9 mouse cellular contexts compared by ENCODE assay signal in genomic region chr5:124046741-124047401, GRCm38 (mm10). TPM values are rescaled to one million over a fixed set of nuclear protein-coding genes. Genes with fewer than 3 reads are reported as not detected.
DNase-seq lines count a peak whose midpoint lies in the region; ATAC-seq lines count a peak whose summit lies in the region.
"Had no signal": no experiment of that assay in that cellular context is flagged by ENCODE, and none has a peak within 500 bp of the region (broad histone marks: within the 10 kb centered on the region; RNA-seq: fewer than 3 reads in every experiment).

No protein-coding gene starts in this region.

- no peak overlapping the region for H3K4me2 ChIP-seq in liver, embryonic 15.5 days
- H3K4me2 ChIP-seq: hindbrain, embryonic 12.5 days had no signal

- peak; percentile 71 to 81 for DNase-seq in lung, adult 18-20 months
- no peak for DNase-seq in lung, postnatal 14 days
- DNase-seq in embryonic facial prominence, embryonic 10.5 days (ENCODE audit: low spot score), result no peak
- DNase-seq in urinary bladder, postnatal 14 days (ENCODE audit: low spot score), result peak; percentile 88
- DNase-seq in layer of hippocampus, postnatal 36 days, result no peak
- no peak for DNase-seq in left cerebral cortex, postnatal 10 days (ENCODE audit: extremely low spot score in 1 of 2, low spot score in 2 of 2)

- H3K27me3 ChIP-seq in embryonic facial prominence, embryonic 10.5 days (replicated peaks; ENCODE audit: low read depth, poor library complexity, severe bottlenecking), result no peaks in the 10 kb centered on the region
- H3K27me3 ChIP-seq in liver, embryonic 15.5 days, result no peaks in the 10 kb centered on the region
- H3K27me3 ChIP-seq: hindbrain, embryonic 12.5 days had no signal

- H3K9ac ChIP-seq in liver, embryonic 15.5 days, result no peak overlapping the region
- H3K9ac ChIP-seq: hindbrain, embryonic 12.5 days had no signal

- H3K27ac ChIP-seq in embryonic facial prominence, embryonic 10.5 days (replicated peaks), result peak overlapping the region; percentile 57
- peak overlapping the region; percentile 5; the same call in 1 of the 2 replicates for H3K27ac ChIP-seq in liver, embryonic 15.5 days (replicated peaks)
- H3K27ac ChIP-seq: hindbrain, embryonic 12.5 days had no signal

- intact Hi-C loops in left cerebral cortex, postnatal 10 days (cut with DNase I), result no loop called here

- no peaks in the 10 kb centered on the region for H3K9me3 ChIP-seq in embryonic facial prominence, embryonic 10.5 days
- no peaks in the 10 kb centered on the region for H3K9me3 ChIP-seq in liver, embryonic 15.5 days (replicated peaks)
- H3K9me3 ChIP-seq: hindbrain, embryonic 12.5 days had no signal

- ATAC-seq in liver, embryonic 15.5 days (ENCODE audit: insufficient read depth), result no peak
- ATAC-seq: activated CD4-positive, CD25-positive, alpha-beta regulatory T cell, adult 4 months had no signal

- H3K36me3 ChIP-seq in embryonic facial prominence, embryonic 10.5 days (replicated peaks), result no peaks in the 10 kb centered on the region
- H3K36me3 ChIP-seq in liver, embryonic 15.5 days (replicated peaks), result no peaks in the 10 kb centered on the region
- H3K36me3 ChIP-seq: hindbrain, embryonic 12.5 days had no signal

- peaks cover 45% of the 10 kb centered on the region for H3K4me1 ChIP-seq in embryonic facial prominence, embryonic 10.5 days
- peaks cover 64% of the 10 kb centered on the region for H3K4me1 ChIP-seq in liver, embryonic 15.5 days (replicated peaks)

- WGBS in embryonic facial prominence, embryonic 10.5 days, result 75% methylated on average over 7 of the region's 7 CpGs
- 62% methylated on average over 7 of the region's 7 CpGs for WGBS in liver, embryonic 15.5 days (ENCODE audit: insufficient replicate concordance)

- no peak overlapping the region for H3K4me3 ChIP-seq in embryonic facial prominence, embryonic 10.5 days
- H3K4me3 ChIP-seq in liver, embryonic 15.5 days (replicated peaks), result no peak overlapping the region
- H3K4me3 ChIP-seq: hindbrain, embryonic 12.5 days had no signal

RNA-seq across cellular contexts. Expression of gene Vps37b, which starts 14.8 kb away (rescaled TPM):
- polyA plus RNA-seq in embryonic facial prominence, embryonic 10.5 days (2016; fragmentation: Nextera tagmentation; extraction: Ambion mirVana), result 43.8 and 47.6 TPM in 2 replicates
- polyA plus RNA-seq in liver, embryonic 15.5 days (2015; fragmentation: Nextera tagmentation; extraction: Ambion mirVana), result 16.5 and 17.3 TPM in 2 replicates
- 10 to 100 TPM; 32.6 to 40.8 TPM for total RNA-seq in layer of hippocampus, postnatal 36 days (2021)
- total RNA-seq in left cerebral cortex, postnatal 10 days (2021), result 10 to 100 TPM; 42.5 to 42.6 TPM

RNA-seq across cellular contexts. Expression of gene Abcb9, which starts 48.7 kb away (rescaled TPM):
- 0.34 and 0.76 TPM in 2 replicates for polyA plus RNA-seq in embryonic facial prominence, embryonic 10.5 days (2016; fragmentation: Nextera tagmentation; extraction: Ambion mirVana)
- polyA plus RNA-seq in liver, embryonic 15.5 days (2015; fragmentation: Nextera tagmentation; extraction: Ambion mirVana), result 6.1 and 7.1 TPM in 2 replicates
- total RNA-seq in layer of hippocampus, postnatal 36 days (2021), result 10 to 100 TPM; 27.2 to 30.7 TPM
- 10 to 100 TPM; 43.8 to 45.5 TPM for total RNA-seq in left cerebral cortex, postnatal 10 days (2021)

Comparison
In these comparisons a context has a peak if more than half of its experiments do, and no peak if none do; other contexts are left out.
1. DNase-seq: peak in lung, adult 18-20 months (2 of 2) and urinary bladder, postnatal 14 days (single experiment); none in lung, postnatal 14 days (single experiment), embryonic facial prominence, embryonic 10.5 days (single experiment), layer of hippocampus, postnatal 36 days (0 of 2) and left cerebral cortex, postnatal 10 days (0 of 2).